Mouse (Mus musculus) cerebellum, adult 2 months (tissue): ENCODE results near the gene Rec114.

Experiments used
- CTCF ChIP-seq: fragments of 200-500 bp; IDR thresholded peaks from 2 replicates; pipeline ENCODE4 v1.5.1; 2011; ENCODE audit warnings: low read depth, mild to moderate bottlenecking, control low read depth, low read length, moderate library complexity, borderline replicate concordance; ENCODE audit not compliant: insufficient read depth
- POLR2A ChIP-seq: fragments of 200-500 bp; IDR thresholded peaks from 2 replicates; pipeline ENCODE4 v1.6.1; 2011; ENCODE audit warnings: low read length, control low read depth, borderline replicate concordance; ENCODE audit not compliant: insufficient read depth

DNA sequence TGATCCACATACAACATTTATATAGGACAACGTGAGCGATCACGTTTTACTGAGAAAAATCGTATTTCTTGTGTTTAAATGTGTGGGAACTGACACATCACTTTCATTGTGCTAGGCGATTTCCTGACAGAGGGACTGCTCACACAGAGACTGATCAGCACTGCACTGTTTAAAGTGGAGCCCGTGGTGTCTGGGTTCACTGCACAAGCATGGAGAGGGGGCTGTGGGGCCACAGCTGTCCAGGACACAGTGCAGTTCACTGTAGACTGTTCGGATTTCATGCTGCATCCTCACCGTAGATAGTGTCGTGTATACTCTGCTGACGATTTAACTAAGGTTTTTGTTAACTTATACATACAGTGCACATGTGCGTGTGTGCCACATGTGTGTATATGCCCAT, 20.6 kb downstream of the Rec114 start:
- TF ChIP-seq CTCF (no peak), POLR2A (no peak)
